In genomic region chrX:151831260-151831659, GRCm38 (mm10) we compare ENCODE assay signal across 19 mouse cellular contexts.
"Had no signal": no experiment of that assay in that cellular context is flagged by ENCODE, and none has a peak within 500 bp of the region (broad histone marks: within the 10 kb centered on the region; RNA-seq: fewer than 3 reads in every experiment).

No protein-coding gene starts in this region.

- H3K27me3 ChIP-seq: liver, embryonic 15.5 days; midbrain, embryonic 12.5 days; neural tube, embryonic 12.5 days; neural tube, embryonic 15.5 days had no signal

- H3K27ac ChIP-seq: left cerebral cortex, adult 2 months; liver, embryonic 15.5 days; macrophage; midbrain, embryonic 12.5 days; midbrain, embryonic 15.5 days; neural tube, embryonic 12.5 days; neural tube, embryonic 15.5 days had no signal

- H3K36me3 ChIP-seq: liver, embryonic 15.5 days; midbrain, embryonic 12.5 days; midbrain, embryonic 15.5 days; neural tube, embryonic 12.5 days; neural tube, embryonic 15.5 days had no signal

- H3K4me1 ChIP-seq: midbrain, embryonic 12.5 days; midbrain, embryonic 15.5 days; neural tube, embryonic 12.5 days; neural tube, embryonic 15.5 days had no signal

- H3K9me3 ChIP-seq: liver, embryonic 15.5 days; midbrain, embryonic 12.5 days; midbrain, embryonic 15.5 days; neural tube, embryonic 12.5 days; neural tube, embryonic 15.5 days had no signal

- H3K4me3 ChIP-seq: left cerebral cortex, adult 2 months; liver, embryonic 15.5 days; midbrain, embryonic 12.5 days; midbrain, embryonic 15.5 days; neural tube, embryonic 12.5 days; neural tube, embryonic 15.5 days had no signal

- ATAC-seq: inflammation-experienced regulatory T-cells, adult 6 months; intestine, embryonic 16.5 days; lung, postnatal 0 days; midbrain, embryonic 15.5 days had no signal

- DNase-seq: kidney, adult 18-20 months; kidney, adult 9 months; kidney, postnatal 10 days; kidney, postnatal 36 days; layer of hippocampus, postnatal 36 days; lung, embryonic 14.5 days; right cerebral cortex, adult 18-20 months; thymus, adult 18-20 months; thymus, postnatal 36 days had no signal

- H3K9ac ChIP-seq: liver, embryonic 15.5 days; lung, embryonic 14.5 days; midbrain, embryonic 12.5 days; midbrain, embryonic 15.5 days; neural tube, embryonic 12.5 days; neural tube, embryonic 15.5 days had no signal

- H3K4me2 ChIP-seq: liver, embryonic 15.5 days; lung, embryonic 14.5 days; midbrain, embryonic 12.5 days; midbrain, embryonic 15.5 days; neural tube, embryonic 12.5 days; neural tube, embryonic 15.5 days had no signal
